Mouse (Mus musculus): ENCODE data around the gene Rnf130. TPM values are rescaled to one million over a fixed set of nuclear protein-coding genes. Genes with fewer than 3 reads are reported as not detected.

Gene Rnf130
- polyA plus RNA-seq, 1 experiment from 2014 or later = 25.7 TPM

GRCm38 (mm10) chr11:50108823-50109244, 83.7 kb downstream of the Rnf130 start:
- Histone ChIP-seq H3K4me1 (peaks cover 25% of the 10 kb centered on the region), H3K4me3 (no peak overlapping the region), H3K9ac (no peak overlapping the region), H3K27me3 (replicated peaks) (no peaks in the 10 kb centered on the region), H3K27ac (replicated peaks) (peak overlapping the region; percentile 76), H3K36me3 (no peaks in the 10 kb centered on the region; the same call in 1 of the 2 replicates), H3K9me3 (no peaks in the 10 kb centered on the region), H3K4me2 (no peak overlapping the region)
- WGBS = 55% methylated on average over 8 of the region's 8 CpGs
- no peak for ATAC-seq (ENCODE audit: extremely low read depth, insufficient number of reproducible peaks, low FRiP score, low TSS enrichment)

GRCm38 (mm10) chr11:50114329-50114728, 89.2 kb downstream of the Rnf130 start:
- no peaks in the 10 kb centered on the region for H3K27me3 ChIP-seq (replicated peaks)
- H3K9ac ChIP-seq = no peak overlapping the region
- 0 out of 2 replicates have a peak, but pooled peaks cover 1% of the 10 kb centered on the region for H3K36me3 ChIP-seq
- no peak for ATAC-seq (ENCODE audit: extremely low read depth, insufficient number of reproducible peaks, low FRiP score, low TSS enrichment)
- no peaks in the 10 kb centered on the region for H3K4me1 ChIP-seq
- no peaks in the 10 kb centered on the region for H3K9me3 ChIP-seq
- 10% methylated on average over 5 of the region's 5 CpGs for WGBS
- no peak overlapping the region for H3K4me2 ChIP-seq
- H3K4me3 ChIP-seq = no peak overlapping the region
- no peak overlapping the region for H3K27ac ChIP-seq (replicated peaks)

GRCm38 (mm10) chr11:50122631-50123081, 97.5 kb downstream of the Rnf130 start:
- Histone ChIP-seq H3K4me2 (no peak overlapping the region), H3K4me1 (peaks cover 2% of the 10 kb centered on the region; the same call in 1 of the 2 replicates), H3K4me3 (no peak overlapping the region), H3K9me3 (no peaks in the 10 kb centered on the region), H3K9ac (no peak overlapping the region), H3K27me3 (replicated peaks) (no peaks in the 10 kb centered on the region), H3K36me3 (peaks cover 9% of the 10 kb centered on the region; the same call in 1 of the 2 replicates), H3K27ac (replicated peaks) (no peak overlapping the region)
- no peak for ATAC-seq (ENCODE audit: extremely low read depth, insufficient number of reproducible peaks, low FRiP score, low TSS enrichment)
- 84% methylated on average over 8 of the region's 8 CpGs for WGBS

- H3K9me3 ChIP-seq = no peaks in the 10 kb centered on the region
- no peaks in the 10 kb centered on the region for H3K36me3 ChIP-seq
- H3K9ac ChIP-seq = peak overlapping the region; percentile 62
- no peak for ATAC-seq (ENCODE audit: extremely low read depth, insufficient number of reproducible peaks, low FRiP score, low TSS enrichment)
- no peak overlapping the region for H3K27ac ChIP-seq (replicated peaks)
- WGBS = 6% methylated on average over 10 of the region's 10 CpGs
- H3K4me2 ChIP-seq = peak overlapping the region; percentile 63
- no peaks in the 10 kb centered on the region for H3K27me3 ChIP-seq (replicated peaks)
- H3K4me1 ChIP-seq = peaks cover 22% of the 10 kb centered on the region
- H3K4me3 ChIP-seq = peak overlapping the region; percentile 28; the same call in 1 of the 2 replicates
Observed at GRCm38 (mm10) chr11:50127781-50128180, 102.6 kb downstream of the Rnf130 start.

- Histone ChIP-seq H3K27me3 (replicated peaks) (no peaks in the 10 kb centered on the region), H3K4me3 (peak within 1 kb of the TSS; percentile 90), H3K9me3 (no peaks in the 10 kb centered on the region), H3K27ac (replicated peaks) (peak within 1 kb of the TSS; percentile 92), H3K36me3 (peaks cover 6% of the 10 kb centered on the region), H3K4me1 (peaks cover 33% of the 10 kb centered on the region), H3K9ac (peak within 1 kb of the TSS; percentile 99), H3K4me2 (peak within 1 kb of the TSS; percentile 93)
- WGBS = under 1% methylated on average over 77 of the region's 77 CpGs
- ATAC-seq (ENCODE audit: extremely low read depth, insufficient number of reproducible peaks, low FRiP score, low TSS enrichment) = peak; percentile 86
Observed at GRCm38 (mm10) chr11:50130811-50131766, 105.9 kb downstream of the Rnf130 start, which contains the start of gene Tbc1d9b. Tbc1d9b (plus strand) TSS chr11:50131396.

- Histone ChIP-seq H3K27ac (replicated peaks) (peak overlapping the region; percentile 92), H3K9ac (peak overlapping the region; percentile 99), H3K4me3 (peak overlapping the region; percentile 90), H3K4me2 (peak overlapping the region; percentile 93), H3K4me1 (peaks cover 33% of the 10 kb centered on the region), H3K9me3 (no peaks in the 10 kb centered on the region), H3K36me3 (peaks cover 13% of the 10 kb centered on the region), H3K27me3 (replicated peaks) (no peaks in the 10 kb centered on the region)
- 10% methylated on average over 10 of the region's 10 CpGs for WGBS
- no peak for ATAC-seq (ENCODE audit: extremely low read depth, insufficient number of reproducible peaks, low FRiP score, low TSS enrichment)
Observed at GRCm38 (mm10) chr11:50131801-50132201, 106.7 kb downstream of the Rnf130 start.

GRCm38 (mm10) chr11:50132265-50132664, 107.1 kb downstream of the Rnf130 start:
- peaks cover 33% of the 10 kb centered on the region for H3K4me1 ChIP-seq
- peak overlapping the region; percentile 90 for H3K4me3 ChIP-seq
- peak overlapping the region; percentile 93 for H3K4me2 ChIP-seq
- no peak overlapping the region for H3K27ac ChIP-seq (replicated peaks)
- H3K9ac ChIP-seq = peak overlapping the region; percentile 99
- 84% methylated on average over 6 of the region's 6 CpGs for WGBS
- no peaks in the 10 kb centered on the region for H3K9me3 ChIP-seq
- no peaks in the 10 kb centered on the region for H3K27me3 ChIP-seq (replicated peaks)
- H3K36me3 ChIP-seq = peaks cover 18% of the 10 kb centered on the region
- ATAC-seq (ENCODE audit: extremely low read depth, insufficient number of reproducible peaks, low FRiP score, low TSS enrichment) = no peak

GRCm38 (mm10) chr11:50134136-50134859, 109.2 kb downstream of the Rnf130 start:
- 0 out of 2 replicates have a peak overlapping the region, but pooled peaks have one; percentile 42 for H3K27ac ChIP-seq (replicated peaks)
- peaks cover 28% of the 10 kb centered on the region for H3K4me1 ChIP-seq
- ATAC-seq (ENCODE audit: extremely low read depth, insufficient number of reproducible peaks, low FRiP score, low TSS enrichment) = no peak
- peak overlapping the region; percentile 54; the same call in 1 of the 2 replicates for H3K9ac ChIP-seq
- H3K9me3 ChIP-seq = no peaks in the 10 kb centered on the region
- no peak overlapping the region for H3K4me2 ChIP-seq
- H3K4me3 ChIP-seq = no peak overlapping the region
- WGBS = 60% methylated on average over 10 of the region's 10 CpGs
- H3K36me3 ChIP-seq = peaks cover 38% of the 10 kb centered on the region
- no peaks in the 10 kb centered on the region for H3K27me3 ChIP-seq (replicated peaks)

GRCm38 (mm10) chr11:50138206-50138822, 113.2 kb downstream of the Rnf130 start:
- H3K4me3 ChIP-seq = no peak overlapping the region
- no peaks in the 10 kb centered on the region for H3K27me3 ChIP-seq (replicated peaks)
- 53% methylated on average over 10 of the region's 10 CpGs for WGBS
- no peak overlapping the region for H3K9ac ChIP-seq
- H3K36me3 ChIP-seq = peaks cover 79% of the 10 kb centered on the region
- no peak for ATAC-seq (ENCODE audit: extremely low read depth, insufficient number of reproducible peaks, low FRiP score, low TSS enrichment)
- H3K4me1 ChIP-seq = peaks cover 11% of the 10 kb centered on the region; the same call in 1 of the 2 replicates
- H3K27ac ChIP-seq (replicated peaks) = no peak overlapping the region
- H3K9me3 ChIP-seq = no peaks in the 10 kb centered on the region
- H3K4me2 ChIP-seq = no peak overlapping the region

- Histone ChIP-seq H3K4me3 (no peak overlapping the region), H3K4me1 (0 out of 2 replicates have a peak, but pooled peaks cover under 1% of the 10 kb centered on the region), H3K4me2 (no peak overlapping the region), H3K27ac (replicated peaks) (no peak overlapping the region), H3K9ac (no peak overlapping the region), H3K27me3 (replicated peaks) (no peaks in the 10 kb centered on the region), H3K9me3 (no peaks in the 10 kb centered on the region), H3K36me3 (peaks cover 89% of the 10 kb centered on the region)
- WGBS = 84% methylated on average over 7 of the region's 7 CpGs
- no peak for ATAC-seq (ENCODE audit: extremely low read depth, insufficient number of reproducible peaks, low FRiP score, low TSS enrichment)
Observed at GRCm38 (mm10) chr11:50139571-50139970, 114.4 kb downstream of the Rnf130 start.
